Mouse (Mus musculus): Measurements from ENCODE around the gene Rab3a. TPM values are rescaled to one million over a fixed set of nuclear protein-coding genes. Genes with fewer than 3 reads are reported as not detected.

Gene Rab3a
- total and polyA plus RNA-seq, 3 experiments, result 4.6 to 11.4 (median 10.8) TPM

DNA sequence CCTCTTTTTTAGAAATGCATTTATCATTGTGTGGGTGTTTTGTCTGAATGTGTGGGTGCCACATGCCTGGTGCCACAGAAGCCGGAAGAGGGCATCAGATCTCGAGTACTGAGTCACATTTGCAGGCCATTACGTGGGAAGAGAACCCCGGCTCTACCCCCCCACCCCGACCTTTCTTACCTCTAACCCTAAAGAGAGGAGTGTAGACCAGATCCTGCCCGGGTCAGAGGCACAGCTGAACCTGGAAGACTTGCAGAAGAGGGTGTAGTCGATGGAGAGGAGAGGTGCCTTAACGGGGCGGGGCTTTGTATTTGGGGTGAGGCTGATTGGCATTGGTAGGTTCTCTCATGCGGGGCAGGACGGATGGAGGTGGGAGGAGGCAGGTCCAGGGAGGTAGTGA lies 9.7 kb upstream of the Rab3a start:
- no peaks in the 10 kb centered on the region for H3K36me3 ChIP-seq (replicated peaks)
- H3K9me3 ChIP-seq (replicated peaks), result no peaks in the 10 kb centered on the region
- H3K4me3 ChIP-seq (ENCODE audit: low read depth, low read length), result no peak overlapping the region
- ATAC-seq (ENCODE audit: extremely low read depth, insufficient number of reproducible peaks, low FRiP score, poor library complexity, severe bottlenecking) (no peak), DNase-seq (ENCODE audit: low spot score) (no peak)
- H3K4me1 ChIP-seq (ENCODE audit: insufficient read depth, low read depth, low read length), result peaks cover 5% of the 10 kb centered on the region; the same call in 1 of the 2 replicates
- no peak for TF ChIP-seq CTCF (IDR thresholded peaks at IDR 0.05; ENCODE audit: low read depth, low read length)
- TF ChIP-seq POLR2AphosphoS5 (IDR thresholded peaks at IDR 0.05; ENCODE audit: insufficient replicate concordance, low read depth, low read length), result no peak
- TF ChIP-seq GATA2 (IDR thresholded peaks at IDR 0.05; ENCODE audit: borderline replicate concordance, low read depth, low read length), result no peak
- TF ChIP-seq GATA1 (IDR thresholded peaks at IDR 0.05; ENCODE audit: borderline replicate concordance, low read length), result no peak
- TF ChIP-seq TAL1 (conservative IDR thresholded peaks at IDR 0.05; ENCODE audit: low read depth, low read length), result no peak
- peaks cover 82% of the 10 kb centered on the region for H3K27me3 ChIP-seq (ENCODE audit: insufficient read depth, low read length)

DNA sequence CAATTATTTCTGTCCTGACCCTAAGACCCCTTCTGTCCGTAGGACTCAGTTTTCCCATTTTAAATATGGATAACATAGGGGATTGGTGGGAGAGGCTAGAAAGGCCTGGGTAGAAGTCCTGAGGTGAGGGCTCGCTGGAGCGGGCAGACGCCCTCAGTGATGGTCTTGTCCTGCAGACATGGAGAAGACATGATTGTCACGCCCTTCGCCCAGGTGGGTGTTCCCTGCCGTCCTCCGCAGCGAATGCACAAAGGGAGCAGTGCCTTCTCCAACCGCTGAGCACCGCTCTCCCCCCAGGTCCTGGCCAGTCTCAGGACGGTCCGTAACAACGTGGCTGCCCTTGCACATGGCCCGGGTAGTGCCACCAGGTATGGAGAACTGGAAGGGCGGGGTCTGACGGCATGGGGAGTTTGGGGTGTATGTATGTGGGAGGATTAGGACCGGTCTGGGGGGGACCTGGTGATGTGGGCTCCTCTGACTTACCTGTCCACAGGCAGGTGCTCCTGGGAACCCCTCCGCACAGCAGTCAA lies 8.7 kb upstream of the Rab3a start:
- no peak for TF ChIP-seq GATA1 (IDR thresholded peaks at IDR 0.05; ENCODE audit: borderline replicate concordance, low read length)
- TF ChIP-seq CTCF (IDR thresholded peaks at IDR 0.05; ENCODE audit: low read depth, low read length), result no peak
- TF ChIP-seq GATA2 (IDR thresholded peaks at IDR 0.05; ENCODE audit: borderline replicate concordance, low read depth, low read length), result no peak
- no peak for TF ChIP-seq POLR2AphosphoS5 (IDR thresholded peaks at IDR 0.05; ENCODE audit: insufficient replicate concordance, low read depth, low read length)
- TF ChIP-seq TAL1 (conservative IDR thresholded peaks at IDR 0.05; ENCODE audit: low read depth, low read length), result no peak
- H3K36me3 ChIP-seq (replicated peaks), result no peaks in the 10 kb centered on the region
- no peak overlapping the region for H3K4me3 ChIP-seq (ENCODE audit: low read depth, low read length)
- peaks cover 5% of the 10 kb centered on the region; the same call in 1 of the 2 replicates for H3K4me1 ChIP-seq (ENCODE audit: insufficient read depth, low read depth, low read length)
- H3K27me3 ChIP-seq (ENCODE audit: insufficient read depth, low read length), result peaks cover 82% of the 10 kb centered on the region
- DNase-seq (ENCODE audit: low spot score) (no peak), ATAC-seq (ENCODE audit: extremely low read depth, insufficient number of reproducible peaks, low FRiP score, poor library complexity, severe bottlenecking) (no peak)
- no peaks in the 10 kb centered on the region for H3K9me3 ChIP-seq (replicated peaks)

DNA sequence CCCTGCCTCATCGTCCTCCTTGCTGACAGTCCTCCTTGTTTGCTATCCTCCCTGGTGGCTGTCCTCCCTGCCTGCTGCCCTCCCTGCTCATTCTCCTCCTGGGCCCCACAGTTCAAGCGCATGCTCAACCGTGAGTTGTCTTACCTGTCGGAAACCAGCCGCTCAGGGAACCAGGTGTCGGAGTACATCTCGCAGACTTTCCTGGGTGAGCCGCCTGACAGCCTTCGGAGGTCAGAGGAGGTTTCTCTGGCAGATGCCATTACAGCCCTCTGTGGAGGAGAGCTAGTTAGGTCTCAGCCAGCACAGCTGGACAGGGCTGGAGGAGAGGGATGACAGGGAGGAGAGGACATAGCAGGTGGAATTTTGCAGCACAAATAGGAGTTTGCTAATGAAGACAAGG lies 7.8 kb upstream of the Rab3a start:
- TF ChIP-seq POLR2AphosphoS5 (IDR thresholded peaks at IDR 0.05; ENCODE audit: insufficient replicate concordance, low read depth, low read length), result no peak
- TF ChIP-seq GATA2 (IDR thresholded peaks at IDR 0.05; ENCODE audit: borderline replicate concordance, low read depth, low read length), result no peak
- TF ChIP-seq TAL1 (conservative IDR thresholded peaks at IDR 0.05; ENCODE audit: low read depth, low read length), result no peak
- no peak for TF ChIP-seq GATA1 (IDR thresholded peaks at IDR 0.05; ENCODE audit: borderline replicate concordance, low read length)
- TF ChIP-seq CTCF (IDR thresholded peaks at IDR 0.05; ENCODE audit: low read depth, low read length), result no peak
- no peaks in the 10 kb centered on the region for H3K36me3 ChIP-seq (replicated peaks)
- DNase-seq (ENCODE audit: low spot score) (no peak), ATAC-seq (ENCODE audit: extremely low read depth, insufficient number of reproducible peaks, low FRiP score, poor library complexity, severe bottlenecking) (no peak)
- peaks cover 74% of the 10 kb centered on the region for H3K27me3 ChIP-seq (ENCODE audit: insufficient read depth, low read length)
- no peaks in the 10 kb centered on the region for H3K9me3 ChIP-seq (replicated peaks)
- H3K4me1 ChIP-seq (ENCODE audit: insufficient read depth, low read depth, low read length), result peaks cover 5% of the 10 kb centered on the region; the same call in 1 of the 2 replicates
- H3K4me3 ChIP-seq (ENCODE audit: low read depth, low read length), result no peak overlapping the region

DNA sequence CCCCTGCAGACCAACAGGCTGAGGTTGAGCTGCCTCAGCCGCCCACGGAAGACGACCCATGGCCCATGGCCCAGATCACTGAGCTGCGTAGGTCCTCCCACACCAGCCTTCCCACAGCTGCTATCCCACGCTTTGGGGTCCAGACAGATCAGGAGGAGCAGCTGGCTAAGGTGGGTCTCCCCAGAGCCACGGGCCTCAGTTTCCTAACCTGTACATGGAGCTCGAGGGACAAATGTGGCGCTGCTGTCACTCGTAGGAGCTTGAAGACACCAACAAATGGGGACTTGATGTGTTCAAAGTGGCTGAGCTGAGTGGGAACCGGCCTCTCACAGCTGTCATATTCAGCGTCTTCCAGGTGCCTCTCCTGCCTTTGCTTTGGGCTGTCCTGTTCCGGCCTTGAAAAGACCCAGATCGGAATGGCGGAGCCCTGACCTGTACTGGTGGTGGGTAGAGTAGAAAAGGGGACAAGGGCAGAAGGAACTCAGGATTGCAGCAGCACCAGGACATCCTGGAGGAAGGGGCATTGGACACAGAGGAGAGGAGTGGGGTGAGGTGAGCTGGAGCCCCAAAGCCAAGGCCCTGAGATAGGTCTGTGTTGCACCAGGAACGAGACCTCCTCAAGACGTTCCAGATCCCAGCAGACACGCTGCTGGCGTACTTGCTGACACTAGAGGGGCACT lies 7.1 kb upstream of the Rab3a start:
- TF ChIP-seq GATA2 (IDR thresholded peaks at IDR 0.05; ENCODE audit: borderline replicate concordance, low read depth, low read length), result no peak
- TF ChIP-seq POLR2AphosphoS5 (IDR thresholded peaks at IDR 0.05; ENCODE audit: insufficient replicate concordance, low read depth, low read length), result no peak
- TF ChIP-seq TAL1 (conservative IDR thresholded peaks at IDR 0.05; ENCODE audit: low read depth, low read length), result no peak
- no peak for TF ChIP-seq CTCF (IDR thresholded peaks at IDR 0.05; ENCODE audit: low read depth, low read length)
- TF ChIP-seq GATA1 (IDR thresholded peaks at IDR 0.05; ENCODE audit: borderline replicate concordance, low read length), result no peak
- DNase-seq (ENCODE audit: low spot score) (no peak), ATAC-seq (ENCODE audit: extremely low read depth, insufficient number of reproducible peaks, low FRiP score, poor library complexity, severe bottlenecking) (no peak)
- Histone ChIP-seq H3K4me3 (ENCODE audit: low read depth, low read length) (no peak overlapping the region), H3K9me3 (replicated peaks) (no peaks in the 10 kb centered on the region), H3K4me1 (ENCODE audit: insufficient read depth, low read depth, low read length) (peaks cover 8% of the 10 kb centered on the region), H3K36me3 (replicated peaks) (no peaks in the 10 kb centered on the region), H3K27me3 (ENCODE audit: insufficient read depth, low read length) (peaks cover 68% of the 10 kb centered on the region)

DNA sequence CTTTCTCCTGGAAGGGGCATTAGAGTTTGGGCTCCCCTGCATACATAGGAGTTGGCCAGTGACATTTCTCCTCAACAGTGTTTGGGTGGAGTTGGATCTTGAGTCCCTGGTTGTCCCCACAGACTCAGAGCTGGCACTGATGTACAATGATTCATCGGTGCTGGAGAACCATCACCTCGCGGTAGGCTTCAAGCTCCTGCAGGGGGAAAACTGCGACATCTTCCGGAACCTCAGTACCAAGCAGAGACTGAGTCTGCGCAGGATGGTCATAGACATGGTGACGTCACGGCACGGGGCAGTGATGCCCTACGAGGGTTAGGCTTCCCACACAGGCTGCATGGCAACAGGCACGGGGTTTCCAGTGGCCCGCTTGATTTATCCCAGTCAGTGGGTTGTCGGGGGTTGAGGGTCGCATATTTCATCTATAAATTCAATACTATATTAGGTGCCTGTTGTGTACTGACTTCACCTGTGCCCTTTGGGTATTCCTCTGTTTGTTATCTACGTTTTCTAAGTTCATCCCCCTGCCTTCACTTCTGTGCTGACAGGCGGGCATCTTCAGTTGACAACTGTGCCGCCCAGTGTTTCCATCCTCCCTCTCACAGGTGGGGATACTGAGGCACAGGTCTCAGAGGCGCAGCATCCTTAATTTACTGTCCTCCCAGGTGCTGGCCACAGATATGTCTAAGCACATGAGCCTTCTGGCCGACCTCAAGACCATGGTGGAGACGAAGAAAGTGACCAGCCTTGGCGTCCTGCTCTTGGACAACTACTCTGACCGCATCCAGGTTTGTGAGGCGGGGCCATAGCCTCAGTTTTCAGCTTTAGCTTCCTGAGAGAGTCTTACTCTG lies 6.0 kb upstream of the Rab3a start:
- TF ChIP-seq POLR2AphosphoS5 (IDR thresholded peaks at IDR 0.05; ENCODE audit: insufficient replicate concordance, low read depth, low read length) (no peak), TAL1 (conservative IDR thresholded peaks at IDR 0.05; ENCODE audit: low read depth, low read length) (no peak), GATA2 (IDR thresholded peaks at IDR 0.05; ENCODE audit: borderline replicate concordance, low read depth, low read length) (no peak), CTCF (IDR thresholded peaks at IDR 0.05; ENCODE audit: low read depth, low read length) (no peak), GATA1 (IDR thresholded peaks at IDR 0.05; ENCODE audit: borderline replicate concordance, low read length) (no peak)
- ATAC-seq (ENCODE audit: extremely low read depth, insufficient number of reproducible peaks, low FRiP score, poor library complexity, severe bottlenecking) (no peak), DNase-seq (ENCODE audit: low spot score) (no peak)
- no peak overlapping the region for H3K4me3 ChIP-seq (ENCODE audit: low read depth, low read length)
- H3K4me1 ChIP-seq (ENCODE audit: insufficient read depth, low read depth, low read length), result peaks cover 19% of the 10 kb centered on the region
- H3K9me3 ChIP-seq (replicated peaks), result no peaks in the 10 kb centered on the region
- H3K27me3 ChIP-seq (ENCODE audit: insufficient read depth, low read length), result peaks cover 60% of the 10 kb centered on the region
- H3K36me3 ChIP-seq (replicated peaks), result no peaks in the 10 kb centered on the region
